Mouse (Mus musculus) C2C12 (cell line): ENCODE results near the gene Nfia.

Experiments
- CTCF ChIP-seq: IDR thresholded peaks from one replicate; pipeline ENCODE4 v1.5.1; 2011; ENCODE audit not compliant: control insufficient read depth, insufficient read depth, insufficient read length
- MYOD1 ChIP-seq: IDR thresholded peaks from one replicate; pipeline ENCODE4 v1.6.1; 2011; ENCODE audit warnings: low read depth; ENCODE audit not compliant: control insufficient read depth, insufficient read length
- USF1 ChIP-seq: IDR thresholded peaks from one replicate; pipeline ENCODE4 v1.6.1; 2011; ENCODE audit warnings: low read depth, mild to moderate bottlenecking, control low read depth, moderate library complexity

DNA sequence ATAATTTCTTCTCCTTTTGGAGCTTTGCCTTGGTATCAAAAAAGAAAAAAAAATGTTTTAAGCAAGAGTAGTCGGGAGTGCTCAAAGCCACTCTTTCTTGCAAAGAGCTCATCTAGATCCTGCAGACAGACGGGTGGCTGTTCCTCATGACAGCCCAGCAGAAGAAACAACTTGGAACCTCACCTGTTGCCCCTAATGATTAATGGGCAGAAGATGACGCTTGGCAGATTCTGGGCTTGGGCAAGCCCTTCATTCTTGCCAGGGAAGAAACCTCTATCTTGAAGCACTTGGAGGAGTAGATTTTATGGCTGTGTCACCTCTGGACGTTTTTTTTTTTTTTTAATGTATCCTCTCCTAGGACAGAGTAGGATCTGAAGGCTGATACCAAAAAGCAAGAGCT, 285.2 kb downstream of the Nfia start:
- no peak for TF ChIP-seq MYOD1
- TF ChIP-seq CTCF: no peak
- TF ChIP-seq USF1: no peak
